ENCODE assay signal across 13 mouse cellular contexts in genomic region chr2:75061456-75062188, GRCm38 (mm10).
DNase-seq lines count a peak whose midpoint lies in the region; ATAC-seq and TF ChIP-seq lines count a peak whose summit lies in the region.
"Had no signal": no experiment of that assay in that cellular context is flagged by ENCODE, and none has a peak within 500 bp of the region (broad histone marks: within the 10 kb centered on the region; RNA-seq: fewer than 3 reads in every experiment).

No protein-coding gene starts in this region.

- H3K4me1 ChIP-seq in hindbrain, embryonic 16.5 days (ENCODE audit: control insufficient read depth, insufficient read depth, low read depth, low read length) = peaks cover 7% of the 10 kb centered on the region
- H3K4me1 ChIP-seq: heart, embryonic 13.5 days had no signal

- ATAC-seq in hindbrain, embryonic 16.5 days = peak; percentile 76
- ATAC-seq in monocyte, adult 5-6 weeks (replicated peaks; ENCODE audit: insufficient number of reproducible peaks, low FRiP score, low TSS enrichment, poor library complexity, severe bottlenecking) = no peak
- ATAC-seq: activated CD4-positive, CD25-positive, alpha-beta regulatory T cell, adult 4 months had no signal

- H3K4me2 ChIP-seq in hindbrain, embryonic 16.5 days (ENCODE audit: low read length) = peak overlapping the region; percentile 29
- H3K4me2 ChIP-seq: heart, embryonic 13.5 days; limb, embryonic 13.5 days had no signal

- no peak overlapping the region for H3K4me3 ChIP-seq in gastrocnemius, adult 2 months
- H3K4me3 ChIP-seq in hindbrain, embryonic 16.5 days (ENCODE audit: low read length) = no peak overlapping the region
- H3K4me3 ChIP-seq: heart, embryonic 13.5 days; limb, embryonic 13.5 days had no signal

- H3K9ac ChIP-seq in hindbrain, embryonic 16.5 days (ENCODE audit: low read depth, low read length) = no peak overlapping the region
- H3K9ac ChIP-seq: heart, embryonic 13.5 days; limb, embryonic 13.5 days had no signal

- intact Hi-C loops in gastrocnemius, adult 2 months (cut with DNase I) = no loop called here
- intact Hi-C loops in gastrocnemius, postnatal 36 days (cut with DNase I) = no loop called here

- no peak for DNase-seq in gastrocnemius, adult 2 months
- DNase-seq in gastrocnemius, postnatal 36 days = no peak
- peak; percentile 25 for DNase-seq in retina, postnatal 1 day
- DNase-seq in retina, embryonic 14.5 days (ENCODE audit: low spot score) = no peak
- no peak for DNase-seq in right cerebral cortex, postnatal 4 days
- DNase-seq: lung, postnatal 10 days; spleen, adult 18-20 months; thymus, postnatal 14 days had no signal

- no peaks in the 10 kb centered on the region for H3K36me3 ChIP-seq in hindbrain, embryonic 16.5 days (ENCODE audit: control insufficient read depth, insufficient read depth, low read length)
- H3K36me3 ChIP-seq: heart, embryonic 13.5 days; limb, embryonic 13.5 days had no signal

- peak; percentile 22; the same call in 1 of the 2 replicates for TF ChIP-seq CTCF in gastrocnemius, adult 2 months (IDR thresholded peaks at IDR 0.05)

- H3K9me3 ChIP-seq in hindbrain, embryonic 16.5 days (ENCODE audit: control insufficient read depth, low read length) = no peaks in the 10 kb centered on the region
- H3K9me3 ChIP-seq: heart, embryonic 13.5 days; limb, embryonic 13.5 days had no signal

- 39% methylated on average over 12 of the region's 12 CpGs for WGBS in hindbrain, embryonic 16.5 days

- no peaks in the 10 kb centered on the region for H3K27me3 ChIP-seq in hindbrain, embryonic 16.5 days (replicated peaks; ENCODE audit: control insufficient read depth, insufficient read depth, low read length)

- H3K27ac ChIP-seq in gastrocnemius, adult 2 months = no peak overlapping the region
- peak overlapping the region; percentile 58 for H3K27ac ChIP-seq in hindbrain, embryonic 16.5 days (ENCODE audit: low read depth, low read length)
- H3K27ac ChIP-seq: heart, embryonic 13.5 days; limb, embryonic 13.5 days had no signal
